In genomic region chr9:118651939-118652338, GRCm38 (mm10) we compare ENCODE assay signal across 12 mouse cellular contexts. TPM values are rescaled to one million over a fixed set of nuclear protein-coding genes. Genes with fewer than 3 reads are reported as not detected.
DNase-seq lines count a peak whose midpoint lies in the region; ATAC-seq lines count a peak whose summit lies in the region.
"Had no signal": no experiment of that assay in that cellular context is flagged by ENCODE, and none has a peak within 500 bp of the region (broad histone marks: within the 10 kb centered on the region; RNA-seq: fewer than 3 reads in every experiment).

No protein-coding gene starts in this region.

- no peak overlapping the region for H3K27ac ChIP-seq in hindbrain, embryonic 15.5 days (replicated peaks)
- H3K27ac ChIP-seq in hindbrain, embryonic 14.5 days = no peak overlapping the region
- H3K27ac ChIP-seq in midbrain, embryonic 10.5 days (replicated peaks) = peak overlapping the region; percentile 33; the same call in 1 of the 2 replicates
- H3K27ac ChIP-seq in midbrain, embryonic 15.5 days = no peak overlapping the region
- H3K27ac ChIP-seq in midbrain, embryonic 16.5 days (ENCODE audit: low read length) = no peak overlapping the region
- H3K27ac ChIP-seq: heart, embryonic 15.5 days; macrophage had no signal

- H3K9me3 ChIP-seq in hindbrain, embryonic 15.5 days = no peaks in the 10 kb centered on the region
- no peaks in the 10 kb centered on the region for H3K9me3 ChIP-seq in hindbrain, embryonic 14.5 days (ENCODE audit: control insufficient read depth, low read length)
- peaks cover 6% of the 10 kb centered on the region for H3K9me3 ChIP-seq in midbrain, embryonic 10.5 days (replicated peaks)
- no peaks in the 10 kb centered on the region for H3K9me3 ChIP-seq in midbrain, embryonic 15.5 days
- H3K9me3 ChIP-seq in midbrain, embryonic 16.5 days (replicated peaks; ENCODE audit: control insufficient read depth, low read length, poor library complexity, severe bottlenecking) = no peaks in the 10 kb centered on the region
- H3K9me3 ChIP-seq: heart, embryonic 15.5 days had no signal

- peak; percentile 9 for DNase-seq in adrenal gland, postnatal 25 days
- no peak for DNase-seq in adrenal gland, adult 18-20 months (ENCODE audit: low spot score in 2 of 2)
- no peak for DNase-seq in hindbrain, embryonic 14.5 days (ENCODE audit: low spot score)
- DNase-seq in midbrain, embryonic 10.5 days (ENCODE audit: low spot score) = no peak
- DNase-seq: gastrocnemius, postnatal 10 days had no signal

- H3K4me2 ChIP-seq in hindbrain, embryonic 15.5 days = no peak overlapping the region
- no peak overlapping the region for H3K4me2 ChIP-seq in hindbrain, embryonic 14.5 days (replicated peaks)
- no peak overlapping the region for H3K4me2 ChIP-seq in midbrain, embryonic 15.5 days
- H3K4me2 ChIP-seq in midbrain, embryonic 16.5 days (ENCODE audit: low read length) = no peak overlapping the region
- H3K4me2 ChIP-seq: heart, embryonic 15.5 days had no signal

- no peak overlapping the region for H3K9ac ChIP-seq in hindbrain, embryonic 15.5 days
- no peak overlapping the region for H3K9ac ChIP-seq in hindbrain, embryonic 14.5 days
- no peak overlapping the region for H3K9ac ChIP-seq in midbrain, embryonic 15.5 days
- H3K9ac ChIP-seq in midbrain, embryonic 16.5 days (ENCODE audit: low read depth, low read length) = no peak overlapping the region
- H3K9ac ChIP-seq: heart, embryonic 15.5 days had no signal

- H3K36me3 ChIP-seq in hindbrain, embryonic 15.5 days = no peaks in the 10 kb centered on the region
- no peaks in the 10 kb centered on the region for H3K36me3 ChIP-seq in hindbrain, embryonic 14.5 days (replicated peaks; ENCODE audit: control insufficient read depth, insufficient read depth)
- no peaks in the 10 kb centered on the region for H3K36me3 ChIP-seq in midbrain, embryonic 10.5 days
- H3K36me3 ChIP-seq in midbrain, embryonic 15.5 days (replicated peaks) = no peaks in the 10 kb centered on the region
- H3K36me3 ChIP-seq in midbrain, embryonic 16.5 days (ENCODE audit: control insufficient read depth, insufficient read depth, low read length) = no peaks in the 10 kb centered on the region

- peak; percentile 71; the same call in 1 of the 2 replicates for ATAC-seq in hindbrain, embryonic 15.5 days (ENCODE audit: low FRiP score, low read depth)
- no peak for ATAC-seq in hindbrain, embryonic 14.5 days (ENCODE audit: low FRiP score)
- ATAC-seq in midbrain, embryonic 15.5 days (replicated peaks) = no peak
- 0 out of 2 replicates have a peak, but pooled peaks have one; percentile 48 for ATAC-seq in midbrain, embryonic 16.5 days
- no peak for ATAC-seq in erythroblast, adult 5-6 weeks (replicated peaks; ENCODE audit: low FRiP score, poor library complexity, severe bottlenecking)

- H3K27me3 ChIP-seq in hindbrain, embryonic 15.5 days = no peaks in the 10 kb centered on the region
- no peaks in the 10 kb centered on the region for H3K27me3 ChIP-seq in hindbrain, embryonic 14.5 days (ENCODE audit: control insufficient read depth, insufficient read depth, low read length)
- H3K27me3 ChIP-seq in midbrain, embryonic 10.5 days (ENCODE audit: low read depth, poor library complexity, severe bottlenecking) = no peaks in the 10 kb centered on the region
- no peaks in the 10 kb centered on the region for H3K27me3 ChIP-seq in midbrain, embryonic 15.5 days (replicated peaks)
- no peaks in the 10 kb centered on the region for H3K27me3 ChIP-seq in midbrain, embryonic 16.5 days (ENCODE audit: control insufficient read depth, insufficient read depth, low read depth, low read length)
- H3K27me3 ChIP-seq: heart, embryonic 15.5 days had no signal

- 28% methylated on average over 2 of the region's 2 CpGs for WGBS in hindbrain, embryonic 15.5 days
- WGBS in hindbrain, embryonic 14.5 days = 43% methylated on average over 2 of the region's 2 CpGs
- 61% methylated on average over 2 of the region's 2 CpGs for WGBS in midbrain, embryonic 10.5 days
- WGBS in midbrain, embryonic 15.5 days = 38% methylated on average over 2 of the region's 2 CpGs
- 40% methylated on average over 2 of the region's 2 CpGs for WGBS in midbrain, embryonic 16.5 days

- H3K4me3 ChIP-seq in hindbrain, embryonic 15.5 days = no peak overlapping the region
- no peak overlapping the region for H3K4me3 ChIP-seq in hindbrain, embryonic 14.5 days (replicated peaks; ENCODE audit: low read length)
- no peak overlapping the region for H3K4me3 ChIP-seq in midbrain, embryonic 10.5 days
- no peak overlapping the region for H3K4me3 ChIP-seq in midbrain, embryonic 15.5 days
- no peak overlapping the region for H3K4me3 ChIP-seq in midbrain, embryonic 16.5 days (ENCODE audit: low read depth, low read length)
- H3K4me3 ChIP-seq: heart, embryonic 15.5 days; myocyte had no signal

- no peaks in the 10 kb centered on the region for H3K4me1 ChIP-seq in hindbrain, embryonic 15.5 days (replicated peaks)
- no peaks in the 10 kb centered on the region for H3K4me1 ChIP-seq in hindbrain, embryonic 14.5 days (replicated peaks; ENCODE audit: control insufficient read depth, insufficient read depth, low read length)
- H3K4me1 ChIP-seq in midbrain, embryonic 10.5 days = peaks cover 25% of the 10 kb centered on the region
- no peaks in the 10 kb centered on the region for H3K4me1 ChIP-seq in midbrain, embryonic 15.5 days
- no peaks in the 10 kb centered on the region for H3K4me1 ChIP-seq in midbrain, embryonic 16.5 days (ENCODE audit: control insufficient read depth, insufficient read depth, low read length)

RNA-seq across cellular contexts. Expression of gene Itga9, which starts 45.4 kb away (rescaled TPM):
- 70.2 and 81.0 TPM in 2 replicates for total RNA-seq in adrenal gland, postnatal 25 days (2021)
- 10 to 100 TPM; 24.9 to 57.9 TPM for total RNA-seq in adrenal gland, adult 18-20 months (2021)
- 2.8 and 3.1 TPM in 2 replicates for polyA plus RNA-seq in hindbrain, embryonic 15.5 days (2015; fragmentation: Nextera tagmentation; extraction: Ambion mirVana)
- 2.7 and 4.4 TPM in 2 replicates for polyA plus RNA-seq in hindbrain, embryonic 14.5 days (2014; fragmentation: Nextera tagmentation; extraction: Ambion mirVana)
- 4.0 and 5.2 TPM in 2 replicates for polyA plus RNA-seq in midbrain, embryonic 10.5 days (2016; fragmentation: Nextera tagmentation; extraction: Ambion mirVana)
- polyA plus RNA-seq in midbrain, embryonic 15.5 days (2015; fragmentation: Nextera tagmentation; extraction: Ambion mirVana) = 2.0 and 2.1 TPM in 2 replicates
- 0.97 and 1.0 TPM in 2 replicates for polyA plus RNA-seq in midbrain, embryonic 16.5 days (2015; fragmentation: Nextera tagmentation; extraction: Ambion mirVana)
- 0.84 and 2.3 TPM in 2 replicates for total RNA-seq in erythroblast, adult 5-6 weeks (2015; ENCODE audit: low replicate concordance)
- 0.17 and 0.28 TPM in 2 replicates for total RNA-seq in erythroblast, adult 5-6 weeks (2017; ENCODE audit: low replicate concordance)

Comparison
In these comparisons a context has a peak if more than half of its experiments do, and no peak if none do; other contexts are left out.
1. ATAC-seq: peak in hindbrain, embryonic 15.5 days (single experiment) and midbrain, embryonic 16.5 days (single experiment); none in hindbrain, embryonic 14.5 days (single experiment), midbrain, embryonic 15.5 days (single experiment) and erythroblast, adult 5-6 weeks (single experiment).